Mouse (Mus musculus) kidney, postnatal 36 days (tissue): ENCODE measurements around the gene Brca2.

ENCODE experiments used
- DNase-seq, 2 experiments: peaks; one replicate each; pipeline ENCODE4 v3.0.0; 2021 to 2022; ENCODE audit warnings: mixed read lengths in 2 of 2

Brca2 gene

DNA sequence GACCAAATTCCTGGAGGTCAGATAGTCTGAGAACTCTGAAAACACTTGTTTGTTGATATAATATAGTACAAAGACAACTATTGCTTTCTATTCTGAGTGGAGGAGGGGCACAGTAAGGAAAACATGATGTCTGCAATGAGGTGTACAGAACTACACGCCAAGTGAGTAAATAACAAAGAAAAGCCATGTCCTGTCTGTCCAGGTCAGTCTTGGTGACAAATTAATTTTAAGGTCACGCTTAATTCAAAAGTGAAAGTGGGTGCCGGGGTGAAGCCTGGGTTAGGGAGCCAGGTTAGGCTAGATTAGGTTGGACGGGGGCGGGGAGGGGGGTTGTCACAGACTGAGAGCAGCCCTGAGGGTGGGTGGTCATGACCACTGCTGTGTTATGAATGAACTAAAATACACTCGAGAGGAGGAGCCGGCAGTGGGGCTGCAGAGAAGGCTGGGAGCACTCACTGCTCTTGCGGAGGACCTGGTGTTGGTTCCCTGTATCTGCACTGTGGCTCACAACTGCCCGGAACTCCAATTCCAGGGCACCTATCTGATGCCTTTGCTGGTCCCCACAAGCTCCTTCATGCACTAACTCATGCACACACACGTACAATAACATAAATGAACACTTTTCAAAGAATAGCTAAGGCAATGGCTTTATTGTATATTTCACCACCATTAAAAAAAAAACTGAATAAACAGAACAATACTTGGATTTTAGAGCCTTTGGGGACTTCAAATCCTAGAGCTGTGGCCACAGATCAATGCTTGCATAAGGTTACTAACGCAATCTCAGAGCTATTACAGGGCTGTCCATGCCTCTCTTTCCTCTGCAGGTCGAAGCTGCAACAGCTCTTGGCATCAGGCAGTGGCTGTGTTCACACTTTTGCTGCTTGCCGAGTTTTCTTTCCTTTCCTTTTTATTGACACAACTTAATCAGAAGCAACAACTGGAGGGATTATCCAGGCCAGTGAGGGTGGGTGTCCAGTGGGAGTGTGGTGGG is 77.2 kb downstream of the Brca2 start:
- no peak for DNase-seq

DNA sequence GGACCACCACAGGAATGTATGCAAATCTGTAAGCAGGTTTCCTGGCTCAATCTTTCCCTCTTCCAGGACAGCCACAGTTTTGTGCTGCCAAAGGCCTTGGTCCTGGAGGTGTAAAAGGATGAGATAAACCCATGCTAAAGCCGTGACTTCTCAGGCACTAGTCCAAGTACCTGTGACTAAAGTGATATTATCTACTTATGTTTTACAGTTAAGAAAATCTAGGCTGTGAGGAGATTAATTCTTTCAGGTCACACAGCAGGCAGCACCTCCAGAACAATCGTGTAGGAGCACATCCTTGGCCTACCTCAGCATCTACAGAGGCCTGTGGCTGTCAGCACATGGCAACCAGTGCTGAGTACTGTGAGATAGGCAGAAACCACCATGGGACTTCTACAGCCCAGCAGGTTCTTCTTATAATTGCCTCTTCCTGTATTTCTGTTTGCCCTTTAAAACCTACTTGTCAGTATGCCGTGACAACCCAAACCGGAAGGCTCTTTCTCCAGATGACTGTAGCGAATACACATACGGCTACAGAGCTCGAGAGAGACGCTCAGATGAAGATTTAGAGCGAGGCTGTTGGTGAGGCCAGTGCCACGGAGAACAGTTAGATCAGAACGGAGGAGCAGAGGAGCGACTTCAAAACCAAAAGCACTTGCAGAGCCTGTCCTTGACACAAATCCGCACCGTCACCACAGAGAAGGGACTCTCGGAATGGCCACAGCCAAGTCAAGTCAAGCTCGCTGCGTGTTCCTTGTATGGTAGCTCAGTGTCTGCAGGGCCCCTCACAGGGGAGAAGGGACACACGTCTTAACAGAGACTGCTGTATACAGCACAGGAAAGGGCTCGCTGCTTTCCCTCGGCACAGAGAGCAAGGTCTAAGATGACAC is 78.4 kb downstream of the Brca2 start:
- DNase-seq: no peak

DNA sequence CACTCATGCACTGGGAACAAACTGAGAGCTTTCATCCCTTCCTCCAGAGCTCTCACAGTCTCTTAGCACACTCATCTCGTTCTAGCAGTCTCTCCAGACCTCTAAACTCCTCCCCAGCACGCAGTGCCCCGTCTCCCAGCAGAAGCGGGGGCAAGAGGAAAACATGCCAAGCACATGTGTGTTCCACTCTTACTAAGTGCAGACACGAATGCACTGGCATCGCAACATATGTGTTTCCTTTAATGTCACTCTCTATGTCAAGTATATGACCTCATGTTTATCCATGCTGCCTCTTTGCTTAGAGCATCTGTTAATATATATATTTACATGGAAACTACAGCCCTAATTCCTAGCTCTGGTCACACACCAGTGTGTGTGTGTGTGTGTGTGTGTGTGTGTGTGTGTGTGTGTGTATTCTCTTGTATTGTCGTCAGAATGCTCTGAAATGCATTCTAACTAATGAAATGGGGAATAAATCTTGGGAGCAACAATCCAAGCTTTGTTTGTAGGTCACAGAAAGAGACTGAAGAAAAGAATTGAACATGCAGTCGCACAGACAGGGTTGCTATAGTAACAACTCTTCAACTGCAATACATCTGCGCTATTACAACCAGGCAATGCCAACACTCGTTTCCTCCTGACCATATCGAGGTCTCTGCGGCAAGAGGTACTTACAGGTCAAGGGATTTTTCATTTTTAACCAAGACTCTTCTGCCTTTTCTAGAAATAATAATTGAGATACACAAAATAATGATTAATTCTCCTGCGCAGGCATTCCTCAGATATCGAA is 79.2 kb downstream of the Brca2 start:
- no peak for DNase-seq

DNA sequence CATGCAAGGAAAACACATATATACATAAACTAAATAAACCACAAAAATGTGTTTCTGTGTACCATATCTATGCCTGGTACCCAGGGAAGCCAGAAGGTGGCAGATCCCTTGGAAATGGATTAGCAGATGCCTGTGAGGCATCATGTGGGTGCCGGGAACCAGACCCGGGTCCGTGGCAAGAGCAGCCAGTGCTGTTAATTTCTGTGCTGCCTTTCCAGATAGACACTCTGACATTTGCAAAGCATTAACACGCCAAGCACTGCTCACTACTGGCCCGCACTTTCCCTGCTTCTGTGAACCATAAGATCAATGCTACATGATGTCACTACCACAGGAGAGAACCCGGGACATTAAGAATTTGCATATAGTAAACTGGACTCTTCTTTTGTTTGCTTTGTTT is 83.7 kb downstream of the Brca2 start:
- DNase-seq: no peak

DNA sequence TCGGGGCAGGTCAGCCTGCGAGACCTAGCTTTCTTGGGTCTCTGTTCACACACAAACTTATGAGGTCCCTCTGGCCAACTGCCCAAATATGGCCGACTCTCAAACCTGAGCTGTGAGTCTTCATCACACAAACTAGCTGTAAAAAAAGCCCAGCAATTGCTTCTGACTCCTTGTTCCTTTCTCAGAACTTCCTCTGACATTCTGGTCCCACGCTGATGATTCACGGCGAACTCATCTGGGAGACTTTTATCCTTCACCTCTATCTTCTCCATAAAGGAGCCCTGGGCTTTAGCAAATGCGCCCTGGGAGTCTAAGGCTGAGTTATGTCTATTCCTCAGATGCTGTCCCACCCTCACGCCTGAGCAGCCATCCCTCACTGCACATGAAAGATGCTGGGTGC is 85.2 kb downstream of the Brca2 start:
- DNase-seq: no peak

DNA sequence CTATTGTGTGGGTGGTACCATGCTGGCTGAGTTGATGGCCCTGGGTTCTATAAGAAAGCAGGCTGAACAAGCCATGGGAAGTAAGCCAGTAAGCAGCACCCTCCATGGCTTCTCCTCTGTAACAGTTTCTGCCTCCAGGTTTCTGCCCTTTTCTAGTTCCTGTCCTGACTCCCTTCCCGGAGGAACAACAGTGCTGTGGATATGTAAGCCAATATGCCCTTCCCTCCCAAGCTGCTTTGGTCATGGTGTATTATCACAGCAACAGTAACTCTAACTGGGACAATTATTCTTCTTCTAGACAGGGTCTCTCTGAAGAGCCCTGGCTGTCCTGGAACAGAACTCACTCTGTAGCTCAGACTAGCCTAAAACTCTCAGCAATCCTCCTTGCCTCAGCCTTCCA is 88.7 kb downstream of the Brca2 start:
- no peak for DNase-seq

DNA sequence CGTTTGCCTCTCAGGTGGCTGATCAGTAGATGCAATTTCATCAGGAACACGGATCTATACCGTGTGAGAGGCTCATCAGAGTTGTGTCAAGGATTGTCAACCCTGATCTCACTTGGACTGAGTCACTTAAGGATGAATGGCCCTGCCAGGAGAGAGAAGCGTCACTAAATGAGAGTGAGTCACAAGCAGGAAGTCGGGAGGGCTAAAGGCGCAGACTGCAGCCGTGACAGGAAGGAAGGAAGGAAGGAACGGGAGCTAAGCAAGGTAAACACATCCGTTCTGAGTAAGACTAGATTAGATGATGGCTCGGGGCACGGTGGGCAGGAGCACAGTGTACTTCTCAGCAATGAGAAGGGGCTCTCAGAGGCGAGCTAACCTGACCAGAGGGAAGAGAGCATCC is 89.3 kb downstream of the Brca2 start:
- no peak for DNase-seq

DNA sequence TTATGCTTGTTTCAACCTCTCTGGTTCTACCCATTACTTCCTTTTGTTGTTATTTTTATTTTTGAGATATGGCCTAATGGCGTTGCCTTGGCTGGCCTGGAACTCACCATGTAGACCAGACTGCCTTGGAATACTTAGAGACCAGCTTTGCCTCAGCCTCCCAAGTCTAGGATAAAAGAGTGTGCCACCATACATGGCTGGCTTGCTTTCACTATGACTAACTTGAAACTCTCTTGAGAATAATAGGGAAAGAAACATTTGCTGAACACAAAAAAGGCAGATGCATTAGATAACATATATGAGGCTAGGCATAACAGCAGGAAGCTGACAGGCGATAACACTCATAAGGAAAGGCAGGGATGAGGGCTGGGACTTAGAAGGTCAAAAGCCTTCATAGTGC is 91.6 kb downstream of the Brca2 start:
- DNase-seq: no peak

DNA sequence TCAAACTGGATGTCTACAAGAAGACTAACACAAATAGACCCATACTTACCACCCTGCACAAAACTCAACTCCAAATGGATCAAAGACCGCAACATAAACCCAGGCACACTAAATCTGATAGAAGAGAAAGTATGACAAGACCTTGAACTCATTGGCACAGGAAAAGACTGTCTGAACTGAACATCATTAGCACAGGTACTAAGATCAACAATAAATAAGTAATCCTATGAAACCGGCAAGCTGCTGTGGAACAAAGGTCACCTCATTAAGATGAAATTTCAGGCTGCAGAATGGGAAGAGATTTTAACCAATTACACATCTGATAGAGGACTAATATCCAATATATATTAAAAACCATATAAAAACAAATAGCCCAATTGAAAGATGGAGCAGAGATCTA is 93.8 kb downstream of the Brca2 start:
- no peak for DNase-seq

DNA sequence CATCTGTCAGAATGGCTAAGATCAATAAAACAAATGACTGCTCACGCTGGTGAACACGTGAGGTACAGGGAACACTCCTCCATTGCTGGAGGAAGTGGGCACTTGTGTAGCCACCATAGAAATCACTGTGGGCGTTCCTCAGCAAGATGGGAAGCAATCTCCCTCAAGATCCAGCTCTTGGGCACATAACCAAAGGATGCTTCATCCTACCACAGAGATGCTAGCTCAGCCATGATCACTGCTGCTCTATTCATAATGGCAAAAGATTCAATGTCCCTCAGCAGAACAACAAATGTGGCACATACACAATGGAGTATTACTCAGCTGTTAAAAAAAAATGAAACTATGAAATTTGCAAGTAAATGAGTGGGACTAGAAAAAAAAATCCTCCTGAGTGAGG is 94.3 kb downstream of the Brca2 start:
- no peak for DNase-seq

DNA sequence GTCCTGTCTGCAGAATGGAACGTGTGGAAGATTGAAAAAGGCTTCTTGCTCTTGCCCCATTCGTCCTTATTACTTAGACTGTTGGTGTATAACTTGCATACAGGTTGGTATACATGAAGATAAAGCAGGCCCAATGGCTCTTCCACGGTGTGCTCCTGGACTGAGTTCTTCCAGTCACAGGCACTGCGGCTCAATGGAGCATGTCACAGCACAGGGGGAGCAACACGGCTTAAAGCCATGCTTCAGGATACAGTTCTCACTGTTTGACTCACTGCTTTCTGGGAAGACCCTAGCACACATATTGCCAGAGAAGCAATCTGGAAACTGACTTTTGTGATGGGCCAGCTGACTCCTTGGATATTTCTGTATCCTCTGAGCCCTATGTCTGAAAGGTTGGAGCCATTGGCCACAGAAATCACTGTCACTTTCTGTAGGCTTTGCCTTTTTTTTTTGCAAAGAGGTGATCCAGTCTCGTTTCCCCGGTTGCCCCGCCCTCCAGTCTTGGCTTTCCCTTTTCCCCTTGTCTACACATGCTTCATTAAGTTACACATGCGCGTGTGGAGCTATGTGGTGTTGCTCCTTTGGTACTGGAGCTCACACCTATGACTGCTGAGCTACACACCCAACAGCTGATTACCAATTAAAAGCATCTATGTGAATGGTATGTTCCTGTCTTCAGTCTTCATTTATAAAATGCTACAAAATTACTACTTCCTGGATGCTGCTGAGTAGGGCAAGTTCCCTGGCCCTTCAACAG is 96.3 kb downstream of the Brca2 start:
- DNase-seq: no peak
